Mouse (Mus musculus) lung, embryonic 14.5 days (tissue): ENCODE measurements around the gene Eno1. TPM values are rescaled to one million over a fixed set of nuclear protein-coding genes. Genes with fewer than 3 reads are reported as not detected.

ENCODE experiments used
- ATAC-seq: fragments of 200-750 bp; cut with Nextera tagmentation; 2 replicates; pipeline ENCODE4 v1.8.0; 2017; ENCODE audit warnings: mild to moderate bottlenecking, moderate TSS enrichment, moderate library complexity; ENCODE audit not compliant: insufficient read depth
- DNase-seq: peaks from one replicate; pipeline ENCODE4 v3.0.0-alpha.2; 2015
- H3K27ac ChIP-seq: fragments of 300-500 bp; sonication (generic); 2 replicates; pipeline ENCODE4 v1.5.1; 2014; ENCODE audit warnings: low read depth, mild to moderate bottlenecking, moderate library complexity
- H3K27me3 ChIP-seq: fragments of 300-500 bp; sonication (generic); 2 replicates; pipeline ENCODE4 v1.6.1; 2014; ENCODE audit warnings: low read length, control low read depth; ENCODE audit not compliant: insufficient read depth
- H3K36me3 ChIP-seq: fragments of 300-500 bp; sonication (generic); 2 replicates; pipeline ENCODE4 v1.6.1; 2014; ENCODE audit warnings: control low read depth; ENCODE audit not compliant: insufficient read depth
- H3K4me1 ChIP-seq: fragments of 300-500 bp; sonication (generic); 2 replicates; pipeline ENCODE4 v1.6.1; 2014; ENCODE audit warnings: antibody characterized with exemption, control low read depth; ENCODE audit not compliant: insufficient read depth
- H3K4me2 ChIP-seq: fragments of 300-500 bp; sonication (generic); 2 replicates; pipeline ENCODE4 v1.6.1; 2014; ENCODE audit warnings: mild to moderate bottlenecking
- H3K4me3 ChIP-seq: fragments of 300-500 bp; sonication (generic); 2 replicates; pipeline ENCODE4 v1.5.1; 2014; ENCODE audit warnings: low read depth, low read length
- H3K9ac ChIP-seq: fragments of 300-500 bp; sonication (generic); 2 replicates; pipeline ENCODE4 v1.6.1; 2014
- H3K9me3 ChIP-seq: fragments of 300-500 bp; sonication (generic); 2 replicates; pipeline ENCODE4 v1.6.1; 2016; ENCODE audit warnings: low read depth, low read length, control low read depth
- CTCF ChIP-seq: IDR thresholded peaks from 2 replicates; pipeline ENCODE4 v1.5.1; 2016; ENCODE audit warnings: antibody characterized with exemption, low read depth
- whole genome bisulfite sequencing: fragments of 180-500 bp; shearing (Covaris S2); extraction: QIAGEN DNeasy Blood & Tissue Kit; methylation state at CpG from one replicate; pipeline ENCODE4 v1.1.7; 2014; 5-methylcytosine and 5-hydroxymethylcytosine counted together
- polyA plus RNA-seq: library from polyadenylated mRNA; unstranded; fragments of >200 nt; fragmentation: Nextera tagmentation; extraction: Ambion mirVana; gene quantifications from 2 replicates; pipeline ENCODE4 v1.2.1, GENCODE M21; 2014

Gene Eno1
- polyA plus RNA-seq, 1 experiment from 2014 or later = 1,952 TPM

DNA sequence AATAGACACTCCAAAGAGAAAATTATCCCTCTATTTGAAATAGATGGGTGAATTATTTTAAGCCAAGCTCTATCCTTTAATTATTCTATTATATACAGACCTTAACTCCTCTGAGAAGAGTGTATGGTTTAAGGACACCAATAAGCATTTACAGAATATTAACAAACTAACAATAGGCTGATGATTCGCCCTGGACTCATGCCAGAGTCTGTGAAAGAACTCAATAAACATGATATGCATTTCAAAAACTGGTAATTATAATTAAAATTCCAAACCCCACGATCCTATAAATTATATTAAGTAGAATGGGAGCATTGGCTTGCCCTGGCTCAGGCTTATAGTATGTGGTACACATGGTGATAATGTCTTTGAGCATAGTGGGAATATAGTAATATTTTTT lies 43.5 kb downstream of the Eno1 start:
- H3K9ac ChIP-seq = no peak overlapping the region

DNA sequence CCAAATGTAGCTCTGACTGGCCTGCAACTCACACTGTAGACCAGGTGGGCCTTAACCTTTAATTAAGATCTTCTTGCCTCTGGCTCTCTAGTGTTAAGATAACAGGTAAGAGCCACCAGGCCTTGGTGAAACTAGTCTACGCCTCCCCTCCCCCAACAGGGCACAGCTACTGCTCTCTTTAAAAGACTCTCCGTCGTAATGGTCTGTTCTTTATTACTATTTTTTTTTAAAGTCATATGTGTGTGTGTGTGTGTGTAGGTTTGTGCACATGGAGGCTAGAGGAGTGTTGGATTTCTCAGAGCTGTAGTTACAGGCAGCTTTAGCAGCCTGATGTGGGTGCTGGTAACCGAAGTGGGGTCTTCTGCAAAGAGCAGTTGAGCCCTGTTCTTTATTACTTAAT lies 43.9 kb downstream of the Eno1 start:
- Histone ChIP-seq H3K9me3 (no peaks in the 10 kb centered on the region), H3K4me2 (peak overlapping the region; percentile 62), H3K4me3 (peak overlapping the region; percentile 99), H3K27ac (peak overlapping the region; percentile 99), H3K4me1 (0 out of 2 replicates have a peak, but pooled peaks cover 4% of the 10 kb centered on the region), H3K36me3 (no peaks in the 10 kb centered on the region), H3K27me3 (no peaks in the 10 kb centered on the region), H3K9ac (no peak overlapping the region)
- TF ChIP-seq CTCF = no peak
- DNase-seq (peak; percentile 48), ATAC-seq (no peak)
- WGBS = 38% methylated on average over 4 of the region's 4 CpGs

More for the DNA sequence above, 43.5 kb downstream of the Eno1 start:
- Histone ChIP-seq H3K27me3 (no peaks in the 10 kb centered on the region), H3K4me2 (peak overlapping the region; percentile 62; the same call in 1 of the 2 replicates), H3K9me3 (no peaks in the 10 kb centered on the region), H3K4me3 (no peak overlapping the region), H3K4me1 (0 out of 2 replicates have a peak, but pooled peaks cover 3% of the 10 kb centered on the region), H3K27ac (no peak overlapping the region), H3K36me3 (no peaks in the 10 kb centered on the region)
- 39% methylated on average over 2 of the region's 2 CpGs for WGBS
- no peak for TF ChIP-seq CTCF
- ATAC-seq = no peak
- DNase-seq = peak; percentile 62

DNA sequence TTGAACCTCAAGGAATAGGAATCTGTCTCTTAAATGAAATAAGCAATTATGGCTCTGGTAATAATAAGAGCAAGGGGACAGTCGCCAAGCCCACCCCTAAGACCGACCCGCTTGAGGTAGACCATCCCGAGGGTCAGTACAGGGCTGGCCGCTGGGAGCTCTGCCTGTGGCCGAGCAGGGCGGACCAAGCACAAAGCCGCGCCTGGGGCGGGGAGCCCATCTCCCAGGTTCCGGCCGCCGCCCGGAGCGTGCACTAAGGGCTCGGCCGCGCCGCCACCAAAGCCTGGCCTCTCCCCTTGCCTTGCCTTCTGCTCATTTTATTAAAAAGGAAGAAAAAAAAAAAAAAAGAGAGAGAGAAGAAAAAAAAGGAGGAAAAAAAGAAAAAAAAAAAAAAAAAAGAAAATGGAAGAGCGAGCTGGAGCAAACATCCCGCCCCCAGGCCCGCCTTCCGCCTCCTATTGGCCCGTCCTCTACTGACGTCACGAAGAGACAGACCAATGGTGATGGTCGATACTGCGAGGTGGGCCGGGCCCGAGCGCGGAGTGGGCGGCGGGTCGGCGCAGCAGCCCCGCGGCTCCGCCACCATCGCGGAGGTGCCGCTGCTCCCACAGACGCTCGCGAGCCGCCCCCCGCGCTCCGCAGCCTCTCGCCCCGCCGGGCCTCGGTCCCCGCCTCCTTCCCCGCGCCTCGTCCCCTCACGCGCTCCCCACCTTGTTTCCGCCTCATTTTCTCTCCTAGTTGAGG lies 44.7 kb downstream of the Eno1 start, which contains the start of gene Rere:
TSS of gene Rere (plus strand) at position 629 of the 744 bp plus-strand sequence.
- Histone ChIP-seq H3K4me1 (0 out of 2 replicates have a peak, but pooled peaks cover 6% of the 10 kb centered on the region), H3K4me2 (peak within 1 kb of the TSS; percentile 79), H3K27ac (peak within 1 kb of the TSS; percentile 99), H3K9ac (peak within 1 kb of the TSS; percentile 98), H3K36me3 (no peaks in the 10 kb centered on the region), H3K9me3 (no peaks in the 10 kb centered on the region), H3K4me3 (peak within 1 kb of the TSS; percentile 99), H3K27me3 (no peaks in the 10 kb centered on the region)
- DNase-seq = peak; percentile 98
- TF ChIP-seq CTCF = no peak
- peak; percentile 99 for ATAC-seq
- WGBS = under 1% methylated on average over 53 of the region's 60 CpGs

DNA sequence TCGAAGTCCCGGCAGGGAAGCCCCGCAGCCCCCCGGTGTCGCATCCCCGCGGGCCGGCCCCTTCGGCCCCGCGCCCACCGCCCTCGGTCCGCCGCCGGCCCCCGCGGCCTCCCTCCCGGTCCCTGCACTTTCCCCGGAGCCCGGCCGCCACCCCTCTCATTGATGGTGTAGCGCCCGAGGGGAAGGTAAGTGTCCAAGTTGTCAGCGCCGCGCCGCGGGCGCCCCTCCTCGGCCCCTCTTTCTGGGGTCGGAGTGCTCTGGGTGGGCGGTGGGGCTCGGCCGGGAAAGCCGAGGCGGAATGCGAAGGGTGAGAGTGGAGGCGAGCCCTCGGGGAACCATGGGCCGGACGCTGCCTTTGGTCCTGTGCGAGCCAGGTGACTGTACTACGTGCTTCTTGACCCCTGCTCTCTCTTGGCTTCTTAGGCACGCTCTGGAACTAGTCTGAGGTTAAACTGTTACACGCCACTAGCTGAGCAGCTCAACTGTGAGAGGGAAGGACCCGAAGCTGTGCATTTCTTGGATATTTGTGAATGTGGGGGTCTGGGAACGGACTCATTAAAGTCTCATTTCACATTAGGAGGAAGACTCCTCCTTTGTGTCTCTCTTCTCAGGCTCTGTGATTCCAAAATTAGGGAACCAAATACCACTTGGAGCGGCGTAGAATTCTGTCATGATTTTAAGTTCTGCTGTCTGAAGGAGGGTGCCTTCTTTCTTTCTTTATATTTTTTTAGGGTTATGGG lies 45.5 kb downstream of the Eno1 start:
- WGBS = under 1% methylated on average over 48 of the region's 50 CpGs
- ATAC-seq = peak; percentile 18; the same call in 1 of the 2 replicates
- peak overlapping the region; percentile 99 for H3K4me3 ChIP-seq
- no peaks in the 10 kb centered on the region for H3K36me3 ChIP-seq
- H3K9me3 ChIP-seq = no peaks in the 10 kb centered on the region
- H3K27ac ChIP-seq = peak overlapping the region; percentile 94
- peak overlapping the region; percentile 79 for H3K4me2 ChIP-seq
- H3K9ac ChIP-seq = peak overlapping the region; percentile 98
- H3K27me3 ChIP-seq = no peaks in the 10 kb centered on the region
- TF ChIP-seq CTCF = no peak
- H3K4me1 ChIP-seq = 0 out of 2 replicates have a peak, but pooled peaks cover 6% of the 10 kb centered on the region
- peak; percentile 49 for DNase-seq

DNA sequence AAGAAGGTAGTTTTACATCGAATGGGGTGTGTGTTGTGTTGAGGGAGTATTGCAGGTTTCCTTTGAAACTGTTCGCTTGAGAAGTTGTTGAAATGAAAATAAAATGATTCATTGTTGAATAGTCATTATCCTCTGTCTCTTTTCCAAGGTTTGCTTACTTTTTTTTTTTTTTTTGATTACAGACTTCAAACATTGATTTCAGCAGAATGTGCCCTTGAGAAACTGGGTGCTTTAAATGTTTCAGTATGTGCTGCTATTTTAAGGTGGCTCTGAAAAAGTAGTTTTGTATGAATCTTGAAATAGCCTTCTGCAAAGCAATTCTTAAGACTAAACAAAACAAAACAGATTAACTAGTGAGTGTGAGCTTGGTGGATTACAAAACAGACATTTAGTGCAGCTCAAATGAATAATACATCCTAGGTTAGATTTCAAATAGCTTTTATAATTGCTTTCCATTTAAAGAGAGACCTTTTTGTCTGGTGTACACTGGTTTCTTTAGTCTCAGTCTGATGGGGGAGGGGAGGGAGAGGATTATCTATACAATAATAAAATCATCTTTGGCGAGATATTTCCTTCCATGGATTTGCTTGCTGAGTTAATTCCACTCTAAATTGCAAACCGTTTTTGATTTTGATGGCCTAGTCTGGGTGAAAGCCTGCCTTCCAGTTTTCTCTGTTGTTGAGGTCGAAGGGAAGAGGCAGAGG lies 46.3 kb downstream of the Eno1 start:
- 11% methylated on average over 5 of the region's 5 CpGs for WGBS
- no peaks in the 10 kb centered on the region for H3K9me3 ChIP-seq
- no peak for TF ChIP-seq CTCF
- H3K4me2 ChIP-seq = peak overlapping the region; percentile 79
- H3K36me3 ChIP-seq = no peaks in the 10 kb centered on the region
- no peaks in the 10 kb centered on the region for H3K27me3 ChIP-seq
- peak overlapping the region; percentile 98 for H3K9ac ChIP-seq
- ATAC-seq (no peak), DNase-seq (no peak)
- H3K27ac ChIP-seq = peak overlapping the region; percentile 94; the same call in 1 of the 2 replicates
- H3K4me3 ChIP-seq = peak overlapping the region; percentile 99
- 0 out of 2 replicates have a peak, but pooled peaks cover 6% of the 10 kb centered on the region for H3K4me1 ChIP-seq

DNA sequence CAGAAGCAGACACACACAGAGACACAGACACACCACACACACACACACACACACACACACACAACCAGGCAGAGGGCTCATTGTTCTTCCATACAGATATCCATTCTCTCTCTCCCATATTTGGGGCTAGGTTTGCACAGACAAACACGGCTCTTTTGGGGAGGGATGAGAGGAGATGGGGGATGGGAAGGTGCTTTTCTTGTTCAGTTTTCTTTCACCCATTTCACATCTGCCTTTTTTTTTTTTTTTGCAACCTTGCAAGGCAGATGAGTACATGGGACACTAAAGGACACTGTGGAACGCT lies 46.8 kb downstream of the Eno1 start:
- ATAC-seq (no peak), DNase-seq (peak; percentile 16)
- Histone ChIP-seq H3K4me3 (peak overlapping the region; percentile 99), H3K9me3 (no peaks in the 10 kb centered on the region), H3K4me1 (0 out of 2 replicates have a peak, but pooled peaks cover 6% of the 10 kb centered on the region), H3K4me2 (peak overlapping the region; percentile 79), H3K36me3 (no peaks in the 10 kb centered on the region), H3K27me3 (no peaks in the 10 kb centered on the region), H3K9ac (peak overlapping the region; percentile 98), H3K27ac (peak overlapping the region; percentile 31; the same call in 1 of the 2 replicates)
- no peak for TF ChIP-seq CTCF
- 8% methylated on average over 2 of the region's 2 CpGs for WGBS
